Mouse (Mus musculus): ENCODE data around the gene Usp6nl.

DNA sequence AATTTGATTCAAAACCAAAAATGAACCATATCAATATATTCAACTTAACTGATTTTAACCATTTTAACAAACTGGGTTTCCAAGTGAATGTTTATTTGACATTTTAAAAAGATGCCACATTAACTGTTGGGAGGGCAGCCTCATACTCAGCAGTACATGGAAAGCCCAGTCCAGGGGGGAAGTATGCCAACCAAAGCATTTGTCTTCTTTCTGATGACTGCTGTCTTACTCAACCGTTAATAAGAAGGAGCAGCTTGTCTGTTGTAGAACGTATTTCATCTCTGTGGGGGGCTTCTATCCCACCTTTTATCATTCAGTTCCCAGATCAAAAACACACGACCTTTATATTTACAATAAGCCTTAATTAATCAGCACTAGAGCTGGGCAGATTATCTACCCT lies 74.7 kb downstream of the Usp6nl start:
- TF ChIP-seq CTCF (IDR thresholded peaks at IDR 0.05; ENCODE audit: low read depth) (no peak), EP300 (IDR thresholded peaks at IDR 0.05; ENCODE audit: low read depth) (no peak)

Measured in heart, postnatal 0 days (tissue).